Mouse (Mus musculus) intestine, embryonic 16.5 days (tissue): Measurements from ENCODE around the gene Pax3. TPM values are rescaled to one million over a fixed set of nuclear protein-coding genes. Genes with fewer than 3 reads are reported as not detected.
A peak's percentile ranks its signal among the peaks of the same experiment; 100 is the strongest.

Source experiments
- ATAC-seq: fragments of 200-750 bp; cut with Nextera tagmentation; 2 replicates; pipeline ENCODE4 v1.8.0; 2017; ENCODE audit warnings: moderate TSS enrichment, moderate library complexity
- H3K27ac ChIP-seq: fragments of 300-500 bp; sonication (generic); 2 replicates; pipeline ENCODE4 v1.5.1; 2014; ENCODE audit warnings: mild to moderate bottlenecking, low read length
- H3K27me3 ChIP-seq: fragments of 300-500 bp; sonication (generic); replicated peaks from 2 replicates; pipeline ENCODE4 v1.6.1; 2014; ENCODE audit warnings: low read length, control low read depth, mixed read lengths; ENCODE audit not compliant: control insufficient read depth, insufficient read depth
- H3K36me3 ChIP-seq: fragments of 300-500 bp; sonication (generic); 2 replicates; pipeline ENCODE4 v1.6.1; 2014; ENCODE audit warnings: low read length, control low read depth; ENCODE audit not compliant: control insufficient read depth, insufficient read depth
- H3K4me1 ChIP-seq: fragments of 300-500 bp; sonication (generic); 2 replicates; pipeline ENCODE4 v1.6.1; 2014; ENCODE audit warnings: low read length, control low read depth, mixed read lengths; ENCODE audit not compliant: control insufficient read depth, insufficient read depth
- H3K4me2 ChIP-seq: fragments of 300-500 bp; sonication (generic); 2 replicates; pipeline ENCODE4 v1.6.1; 2014; ENCODE audit warnings: low read depth, low read length, control low read depth
- H3K4me3 ChIP-seq: fragments of 300-500 bp; sonication (generic); 2 replicates; pipeline ENCODE4 v1.5.1; 2014; ENCODE audit warnings: mild to moderate bottlenecking, low read length
- H3K9ac ChIP-seq: fragments of 300-500 bp; sonication (generic); 2 replicates; pipeline ENCODE4 v1.6.1; 2014; ENCODE audit warnings: low read depth, low read length
- H3K9me3 ChIP-seq: fragments of 300-500 bp; sonication (generic); 2 replicates; pipeline ENCODE4 v1.6.1; 2016; ENCODE audit warnings: low read length, control low read depth; ENCODE audit not compliant: control insufficient read depth
- WGBS: fragments of 180-500 bp; shearing (Covaris S2); extraction: QIAGEN DNeasy Blood & Tissue Kit; methylation state at CpG from one replicate; pipeline ENCODE4 v1.1.7; 2014; 5-methylcytosine and 5-hydroxymethylcytosine counted together
- polyA plus RNA-seq: library from polyadenylated mRNA; unstranded; fragments of >200 nt; fragmentation: Nextera tagmentation; extraction: Ambion mirVana; gene quantifications from 2 replicates; pipeline ENCODE4 v1.2.1, GENCODE M21; 2015

Pax3 gene
- polyA plus RNA-seq, 1 experiment from 2014 or later, result not detected

DNA sequence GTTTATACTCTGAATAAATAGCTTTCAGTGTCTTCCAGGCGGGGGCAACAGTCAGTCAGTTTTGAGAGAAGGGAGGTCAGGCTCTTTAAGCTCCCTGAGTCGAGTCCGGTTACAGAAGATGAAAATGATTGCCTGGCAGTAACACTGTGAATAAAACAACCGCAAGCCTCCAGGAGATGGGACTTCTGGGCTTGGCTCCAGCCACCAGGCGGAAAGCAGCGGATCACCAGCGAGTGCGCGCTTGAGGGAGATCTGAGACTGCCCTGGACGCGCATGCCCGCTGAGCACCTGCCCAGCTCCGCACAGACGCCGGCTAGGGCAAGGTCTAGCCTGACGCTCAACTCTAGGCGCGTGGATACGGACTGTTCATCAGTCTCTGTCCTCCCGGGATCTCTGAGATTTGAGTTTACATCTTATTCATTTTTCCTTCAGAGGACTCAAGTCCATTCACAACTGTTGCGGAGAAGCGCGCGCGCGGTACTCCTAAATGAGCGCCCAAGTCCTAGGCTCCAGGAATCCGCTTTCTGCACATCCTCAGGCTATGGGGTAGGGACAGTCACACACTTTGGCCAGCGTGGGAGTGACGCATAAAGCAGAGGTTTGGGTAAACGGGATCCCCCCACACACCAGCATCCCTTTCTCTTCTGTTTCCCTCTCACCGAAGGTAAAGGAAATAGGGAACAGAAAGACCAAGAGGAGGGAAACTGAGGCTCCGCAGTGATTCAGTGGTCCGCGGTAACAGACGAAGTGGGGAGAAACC is 19.0 kb upstream of the Pax3 start:
- peak; percentile 70 for ATAC-seq
- Histone ChIP-seq H3K36me3 (no peaks in the 10 kb centered on the region), H3K27ac (no peak overlapping the region), H3K4me2 (peak overlapping the region; percentile 97), H3K4me3 (peak overlapping the region; percentile 63), H3K4me1 (peaks cover 18% of the 10 kb centered on the region), H3K9me3 (no peaks in the 10 kb centered on the region), H3K9ac (peak overlapping the region; percentile 62; the same call in 1 of the 2 replicates), H3K27me3 (peaks cover 83% of the 10 kb centered on the region)
- under 1% methylated on average over 36 of the region's 36 CpGs for WGBS

DNA sequence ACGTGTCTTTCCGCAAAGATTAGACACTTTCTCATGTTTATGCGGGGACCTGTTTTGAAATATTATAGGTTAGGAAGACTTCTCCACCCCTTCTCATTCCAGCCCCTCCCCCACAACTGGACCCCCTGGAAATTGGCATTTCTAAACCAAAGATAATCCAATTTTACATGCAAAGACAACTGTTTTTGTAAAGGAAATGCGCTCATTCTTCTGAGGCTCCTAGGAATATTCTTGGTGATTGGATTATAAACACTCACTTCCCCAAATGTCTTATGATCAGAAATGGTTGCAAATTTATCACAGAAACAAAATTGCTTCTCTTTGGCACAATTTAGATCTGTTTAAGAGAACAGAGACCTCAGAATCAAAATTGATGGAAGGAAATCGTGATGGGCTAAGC is 14.1 kb upstream of the Pax3 start:
- Histone ChIP-seq H3K27me3 (peaks cover 89% of the 10 kb centered on the region), H3K9ac (no peak overlapping the region), H3K9me3 (no peaks in the 10 kb centered on the region), H3K4me3 (no peak overlapping the region), H3K36me3 (no peaks in the 10 kb centered on the region), H3K4me2 (no peak overlapping the region), H3K4me1 (peaks cover 4% of the 10 kb centered on the region), H3K27ac (no peak overlapping the region)
- no peak for ATAC-seq
- WGBS, result 3% methylated on average over 5 of the region's 5 CpGs

DNA sequence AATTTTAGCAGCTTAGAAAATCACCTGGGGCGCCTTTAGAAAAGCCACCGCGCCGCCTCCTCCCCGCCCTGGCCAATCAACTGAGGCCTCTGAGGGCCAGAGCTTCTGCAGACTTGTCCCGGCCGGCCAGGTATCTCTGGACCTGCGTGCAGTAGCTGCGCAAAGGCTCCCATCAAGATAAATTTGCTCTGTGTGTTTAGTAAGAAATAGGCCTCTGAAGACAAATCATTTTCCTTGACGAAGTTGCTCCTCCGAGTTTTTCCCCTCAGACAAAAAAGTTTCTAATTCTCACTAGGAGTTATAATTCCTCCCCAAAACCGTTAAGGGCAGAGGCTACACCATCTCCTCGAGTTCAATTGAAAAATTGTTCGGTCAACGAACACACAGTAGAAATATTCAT is 13.6 kb upstream of the Pax3 start:
- Histone ChIP-seq H3K9me3 (no peaks in the 10 kb centered on the region), H3K4me2 (no peak overlapping the region), H3K27ac (no peak overlapping the region), H3K27me3 (peaks cover 89% of the 10 kb centered on the region), H3K4me3 (no peak overlapping the region), H3K36me3 (no peaks in the 10 kb centered on the region), H3K9ac (no peak overlapping the region), H3K4me1 (no peaks in the 10 kb centered on the region)
- 2% methylated on average over 15 of the region's 15 CpGs for WGBS
- no peak for ATAC-seq

DNA sequence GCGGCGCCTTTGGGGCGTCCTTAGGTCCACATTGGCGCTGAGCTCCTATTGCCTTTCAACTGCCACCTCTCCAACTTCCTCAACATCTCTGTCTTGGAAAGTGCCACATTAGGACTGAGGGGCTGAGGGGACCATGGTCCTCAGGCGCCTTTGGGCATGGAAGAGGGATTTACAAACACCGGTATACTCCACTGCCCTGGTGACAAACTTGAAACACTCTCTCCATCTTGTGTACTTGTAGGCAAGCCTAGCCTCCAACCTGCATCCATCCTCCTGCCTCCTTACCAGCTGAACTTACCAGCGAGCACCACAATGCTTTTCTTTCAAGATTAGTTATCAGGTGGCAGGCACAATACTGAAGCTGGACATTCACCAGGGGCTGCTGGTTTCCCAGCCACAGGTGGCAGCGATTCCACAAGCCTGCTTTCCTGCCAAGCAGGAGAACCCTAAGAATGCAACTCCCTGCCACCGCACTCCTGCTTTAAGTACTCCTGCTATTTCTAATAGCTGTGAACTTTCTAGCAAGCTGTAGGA is 11.4 kb upstream of the Pax3 start:
- Histone ChIP-seq H3K27ac (no peak overlapping the region), H3K4me3 (no peak overlapping the region), H3K9ac (no peak overlapping the region), H3K9me3 (no peaks in the 10 kb centered on the region), H3K36me3 (no peaks in the 10 kb centered on the region), H3K27me3 (peaks cover 95% of the 10 kb centered on the region), H3K4me1 (no peaks in the 10 kb centered on the region), H3K4me2 (no peak overlapping the region)
- WGBS, result 4% methylated on average over 9 of the region's 9 CpGs
- no peak for ATAC-seq

DNA sequence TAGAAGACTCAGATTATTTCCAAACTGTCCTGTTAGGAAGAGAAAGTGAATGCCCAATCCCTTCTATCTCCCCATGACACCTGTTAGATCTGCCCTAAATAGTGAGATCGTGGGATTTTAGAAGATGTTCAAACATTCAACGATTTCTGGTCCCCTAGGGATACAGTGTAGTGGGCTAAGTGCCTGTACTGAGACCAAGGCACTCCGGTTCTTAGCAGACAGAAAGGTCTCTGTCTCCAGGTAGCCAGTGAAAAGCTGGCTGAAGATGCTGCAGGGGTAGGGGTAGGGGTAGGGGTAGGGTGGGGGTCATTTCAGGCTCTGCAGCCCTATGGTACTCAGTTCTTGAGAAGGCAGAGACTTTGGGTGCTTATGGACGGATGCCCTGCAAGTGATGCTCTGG is 7.4 kb upstream of the Pax3 start:
- ATAC-seq, result no peak
- no peak overlapping the region for H3K9ac ChIP-seq

DNA sequence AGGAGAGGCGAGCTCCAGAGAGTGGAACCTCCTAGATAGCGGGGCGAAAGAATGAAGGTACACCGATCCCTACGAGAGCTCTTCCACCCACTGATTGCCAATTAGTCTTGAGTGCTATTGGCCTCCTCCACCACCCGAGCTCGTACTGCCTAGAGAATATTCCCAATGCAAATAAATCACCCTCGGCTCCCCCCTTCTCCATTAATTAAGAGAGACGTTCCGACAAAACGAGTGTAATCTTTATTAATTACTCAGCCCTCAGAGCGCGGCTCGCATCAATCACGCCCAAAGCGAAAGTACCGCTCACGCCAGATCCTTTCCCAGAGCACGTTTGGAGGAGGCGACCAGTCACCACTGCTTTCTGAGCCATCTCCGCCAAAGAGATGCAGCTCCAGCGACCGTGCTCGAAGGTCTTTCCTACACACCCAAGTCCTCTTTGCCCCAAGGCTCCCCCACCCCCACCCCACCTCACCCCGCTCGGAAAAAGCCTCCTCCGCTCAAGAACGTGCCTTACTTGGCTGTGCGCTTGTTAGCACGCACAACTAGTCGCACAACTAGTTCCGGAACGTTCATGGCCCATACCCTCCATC is 6.8 kb upstream of the Pax3 start:
- Histone ChIP-seq H3K9ac (no peak overlapping the region), H3K36me3 (no peaks in the 10 kb centered on the region), H3K9me3 (no peaks in the 10 kb centered on the region), H3K27ac (no peak overlapping the region), H3K4me1 (no peaks in the 10 kb centered on the region), H3K4me3 (peak overlapping the region; percentile 44), H3K4me2 (peak overlapping the region; percentile 58), H3K27me3 (peaks cover 89% of the 10 kb centered on the region)
- no peak for ATAC-seq
- WGBS, result 1% methylated on average over 33 of the region's 33 CpGs

More for the DNA sequence above, 7.4 kb upstream of the Pax3 start:
- H3K4me1 ChIP-seq, result no peaks in the 10 kb centered on the region
- H3K4me3 ChIP-seq, result no peak overlapping the region
- H3K36me3 ChIP-seq, result no peaks in the 10 kb centered on the region
- H3K4me2 ChIP-seq, result 0 out of 2 replicates have a peak overlapping the region, but pooled peaks have one; percentile 58
- H3K27ac ChIP-seq, result no peak overlapping the region
- no peaks in the 10 kb centered on the region for H3K9me3 ChIP-seq
- WGBS, result 17% methylated on average over 4 of the region's 4 CpGs
- H3K27me3 ChIP-seq, result peaks cover 89% of the 10 kb centered on the region

DNA sequence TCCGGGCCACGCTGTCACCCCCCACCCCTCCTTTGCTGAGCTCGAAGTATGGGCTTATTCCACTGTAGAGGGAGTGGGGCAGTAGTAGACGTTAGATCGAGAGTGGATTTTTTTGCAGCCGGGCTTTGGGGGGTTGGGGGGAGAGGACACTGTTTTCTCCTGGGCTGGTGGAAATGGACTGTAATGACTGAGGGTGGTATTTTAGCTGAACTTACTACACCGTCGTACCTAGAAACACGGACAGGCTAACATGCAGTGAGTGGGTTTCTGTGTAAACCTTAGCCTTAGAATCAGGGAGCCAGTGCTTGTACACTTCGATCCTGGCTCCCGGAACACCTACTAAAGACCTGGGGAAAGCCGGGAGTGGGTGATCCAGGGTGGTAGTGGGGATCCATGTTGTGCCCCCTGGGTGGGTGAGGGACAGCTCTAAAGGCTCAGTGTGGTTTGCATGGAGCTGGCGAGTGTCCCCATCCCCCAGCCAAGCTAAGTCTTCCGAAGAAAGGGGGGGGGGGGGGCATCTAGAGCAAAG is 6.2 kb upstream of the Pax3 start:
- peak overlapping the region; percentile 58 for H3K4me2 ChIP-seq
- no peak overlapping the region for H3K27ac ChIP-seq
- H3K36me3 ChIP-seq, result no peaks in the 10 kb centered on the region
- H3K27me3 ChIP-seq, result peaks cover 89% of the 10 kb centered on the region
- no peaks in the 10 kb centered on the region for H3K9me3 ChIP-seq
- no peak overlapping the region for H3K9ac ChIP-seq
- no peak for ATAC-seq
- 2% methylated on average over 14 of the region's 14 CpGs for WGBS
- H3K4me1 ChIP-seq, result no peaks in the 10 kb centered on the region
- peak overlapping the region; percentile 44 for H3K4me3 ChIP-seq

DNA sequence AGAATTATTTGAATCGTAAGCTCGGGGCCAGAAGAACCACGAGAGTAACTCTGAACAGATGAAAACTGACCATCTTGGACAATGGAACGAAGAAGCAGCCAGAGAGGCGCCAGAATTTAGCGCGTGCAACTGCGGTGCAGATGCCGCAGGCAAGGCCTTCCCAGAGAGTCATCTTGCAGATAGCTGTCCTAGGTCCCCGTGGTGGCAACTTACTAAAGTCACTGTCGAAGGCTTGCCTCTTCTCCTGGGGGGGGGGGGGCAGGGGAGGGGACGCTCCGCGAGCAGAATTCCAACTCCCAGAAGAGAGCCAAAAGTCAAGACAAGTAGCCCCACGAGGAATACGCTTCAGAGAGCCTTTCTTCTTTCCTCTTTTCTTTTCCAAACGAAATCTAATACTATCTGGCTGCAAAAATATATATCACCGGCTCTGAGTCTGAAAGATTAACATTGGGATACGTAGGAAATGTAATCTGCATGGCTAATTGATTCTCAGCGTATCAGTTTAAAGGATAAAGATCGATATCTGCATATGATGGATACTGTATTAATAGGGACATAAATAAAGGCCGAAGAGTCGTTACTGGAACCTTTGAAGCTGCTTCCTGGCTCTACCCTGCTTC is 5.6 kb upstream of the Pax3 start:
- 3% methylated on average over 23 of the region's 23 CpGs for WGBS
- no peak overlapping the region for H3K9ac ChIP-seq
- no peaks in the 10 kb centered on the region for H3K9me3 ChIP-seq
- no peak overlapping the region for H3K4me2 ChIP-seq
- H3K36me3 ChIP-seq, result no peaks in the 10 kb centered on the region
- no peak overlapping the region for H3K27ac ChIP-seq
- H3K4me3 ChIP-seq, result no peak overlapping the region
- no peaks in the 10 kb centered on the region for H3K4me1 ChIP-seq
- ATAC-seq, result no peak
- peaks cover 89% of the 10 kb centered on the region for H3K27me3 ChIP-seq

DNA sequence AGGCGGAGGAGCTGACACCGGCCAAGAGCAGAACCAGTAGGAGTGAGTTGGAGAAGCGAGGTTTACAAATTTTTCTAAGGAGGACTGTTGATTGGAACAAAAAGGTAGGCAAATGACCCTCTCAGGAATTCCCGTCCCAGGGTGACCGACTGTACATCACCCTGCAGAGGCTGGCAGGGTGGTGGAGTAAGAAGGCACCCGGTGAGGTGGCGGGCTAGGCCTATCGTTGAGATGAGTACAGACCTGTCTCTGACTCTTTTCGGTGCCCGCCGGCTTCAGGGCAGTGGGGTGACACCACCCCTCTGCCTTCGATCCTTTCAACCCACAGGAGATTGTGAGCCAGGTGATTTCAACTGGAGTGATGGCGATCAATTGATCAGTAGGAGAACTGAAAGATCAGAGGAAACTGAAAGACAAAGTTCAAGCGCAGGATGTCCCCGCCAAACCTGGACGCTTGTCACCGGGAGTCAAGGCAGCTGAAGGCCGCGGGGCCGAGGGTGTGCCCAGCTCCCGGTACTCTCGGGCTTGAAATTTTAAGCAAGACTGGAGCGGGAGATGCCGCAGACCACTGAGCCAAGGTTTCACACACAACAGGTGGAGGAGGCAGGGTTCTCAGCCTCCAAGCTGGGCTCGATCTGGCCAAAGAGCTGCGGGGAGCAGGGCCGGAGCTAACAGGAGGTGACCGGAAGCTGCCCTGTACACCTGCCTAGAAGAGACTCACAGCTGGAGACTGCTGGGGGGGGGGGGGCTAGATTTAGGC is 4.5 kb upstream of the Pax3 start:
- no peak overlapping the region for H3K27ac ChIP-seq
- H3K4me1 ChIP-seq, result peaks cover 8% of the 10 kb centered on the region; the same call in 1 of the 2 replicates
- WGBS, result 2% methylated on average over 28 of the region's 28 CpGs
- H3K4me2 ChIP-seq, result no peak overlapping the region
- no peak for ATAC-seq
- H3K9ac ChIP-seq, result no peak overlapping the region
- H3K27me3 ChIP-seq, result peaks cover 89% of the 10 kb centered on the region
- H3K9me3 ChIP-seq, result no peaks in the 10 kb centered on the region
- H3K36me3 ChIP-seq, result no peaks in the 10 kb centered on the region
- no peak overlapping the region for H3K4me3 ChIP-seq
